Mouse (Mus musculus) ES-E14 (cell line): ENCODE measurements at regions not wholly inside any gene's neighbourhood (a gene's known extent, or its start where the extent isn't known, plus 50 kb on each side); places are given as distances from the start of the nearest gene placed in this dataset.

ENCODE experiments used
- DNase-seq: peaks from one replicate; pipeline ENCODE4 v3.0.0-alpha.2; 2013; ENCODE audit warnings: low read depth, low spot score
- H3K27ac ChIP-seq: 2 replicates; pipeline ENCODE4 v1.5.1; 2012; ENCODE audit warnings: low read depth, mild to moderate bottlenecking, low read length, moderate library complexity, mixed read lengths; ENCODE audit not compliant: poor library complexity, insufficient read depth, severe bottlenecking
- H3K36me3 ChIP-seq: 2 replicates; pipeline ENCODE4 v1.6.1; 2012; ENCODE audit warnings: mild to moderate bottlenecking, low read length, moderate library complexity, mixed read lengths; ENCODE audit not compliant: control insufficient read depth, poor library complexity, insufficient read depth, severe bottlenecking
- H3K4me1 ChIP-seq, 2 experiments: fragments of 150-350 bp in 1 of 2; sonication (generic) in 1 of 2; 2 replicates each; pipeline ENCODE4 v1.6.1; 2012; ENCODE audit warnings: low read length in 2 of 2, mild to moderate bottlenecking in 1 of 2, mixed read lengths in 1 of 2; ENCODE audit not compliant: control insufficient read depth in 2 of 2, insufficient read depth in 2 of 2, poor library complexity in 1 of 2
- H3K4me3 ChIP-seq, 2 experiments: fragments of 150-350 bp in 1 of 2; sonication (generic) in 1 of 2; 2 replicates each; pipeline ENCODE4 v1.5.1; 2012; ENCODE audit warnings: low read length in 2 of 2, low read depth in 1 of 2, mild to moderate bottlenecking in 1 of 2, mixed read lengths in 1 of 2; ENCODE audit not compliant: insufficient read depth in 1 of 2, poor library complexity in 1 of 2, severe bottlenecking in 1 of 2
- H3K9ac ChIP-seq: 2 replicates; pipeline ENCODE4 v1.6.1; 2012; ENCODE audit warnings: low read depth, mild to moderate bottlenecking, low read length, mixed read lengths; ENCODE audit not compliant: poor library complexity, insufficient read depth, severe bottlenecking
- H3K9me3 ChIP-seq: fragments of 150-350 bp; sonication (generic); 2 replicates; pipeline ENCODE4 v1.6.1; 2012; ENCODE audit warnings: low read depth, mild to moderate bottlenecking, low read length; ENCODE audit not compliant: control insufficient read depth, insufficient read depth
- CHD2 ChIP-seq: IDR thresholded peaks from 2 replicates; pipeline ENCODE4 v1.6.1; 2014; ENCODE audit warnings: mild to moderate bottlenecking, low read depth, low read length, inconsistent platforms
- HCFC1 ChIP-seq: IDR thresholded peaks from 2 replicates; pipeline ENCODE4 v1.6.1; 2012; ENCODE audit warnings: low read length, inconsistent platforms, borderline replicate concordance; ENCODE audit not compliant: insufficient read depth
- MAFK ChIP-seq: IDR thresholded peaks from 2 replicates; pipeline ENCODE4 v1.6.1; 2014; ENCODE audit warnings: mild to moderate bottlenecking, low read depth, low read length, inconsistent platforms; ENCODE audit not compliant: insufficient read depth
- ZC3H11A ChIP-seq: IDR thresholded peaks from 2 replicates; pipeline ENCODE4 v1.6.1; 2012; ENCODE audit warnings: low read depth, mild to moderate bottlenecking, inconsistent platforms, low read length, borderline replicate concordance
- ZNF384 ChIP-seq: IDR thresholded peaks from 2 replicates; pipeline ENCODE4 v1.6.1; 2012; ENCODE audit warnings: low read depth, low read length, inconsistent platforms
- in situ Hi-C, 2 experiments: fragments of 600-800 bp; cut with MboI; formaldehyde crosslinking; loops; one replicate each; pipeline ENCODE4 v1.15.1; 2025; ENCODE audit warnings: low sequenced_read_pairs in 2 of 2, inconsistent platforms in 1 of 2; ENCODE audit not compliant: unreplicated experiment in 2 of 2

GRCm38 (mm10) chr16:27507212-27507611 lies 118.5 kb downstream of the Ccdc50 start:
- no peak overlapping the region for H3K9ac ChIP-seq
- H3K36me3 ChIP-seq = no peaks in the 10 kb centered on the region
- TF ChIP-seq ZNF384 = no peak
- TF ChIP-seq MAFK = no peak
- no peak for TF ChIP-seq ZC3H11A
- no peak for TF ChIP-seq HCFC1
- no peak for TF ChIP-seq CHD2
- H3K4me1 ChIP-seq = no peaks in the 10 kb centered on the region
- in situ Hi-C loops = no loop called here
- no peak overlapping the region for H3K4me3 ChIP-seq
- DNase-seq = no peak
- H3K9me3 ChIP-seq = no peaks in the 10 kb centered on the region
- no peak overlapping the region for H3K27ac ChIP-seq

GRCm38 (mm10) chr16:27523527-27524121 lies 135.0 kb downstream of the Ccdc50 start:
- no peaks in the 10 kb centered on the region for H3K4me1 ChIP-seq
- DNase-seq = no peak
- H3K36me3 ChIP-seq = no peaks in the 10 kb centered on the region
- H3K27ac ChIP-seq = no peak overlapping the region
- no peak for TF ChIP-seq MAFK
- TF ChIP-seq ZNF384 = no peak
- in situ Hi-C loops = no loop called here
- no peak overlapping the region for H3K4me3 ChIP-seq
- H3K9me3 ChIP-seq = no peaks in the 10 kb centered on the region
- no peak overlapping the region for H3K9ac ChIP-seq

GRCm38 (mm10) chr16:27526669-27527068 lies 138.0 kb downstream of the Ccdc50 start:
- no peaks in the 10 kb centered on the region for H3K4me1 ChIP-seq
- H3K9ac ChIP-seq = no peak overlapping the region
- in situ Hi-C loops = no loop called here
- no peaks in the 10 kb centered on the region for H3K36me3 ChIP-seq
- TF ChIP-seq ZC3H11A = no peak
- TF ChIP-seq ZNF384 = no peak
- TF ChIP-seq HCFC1 = no peak
- no peak for TF ChIP-seq CHD2
- no peak for TF ChIP-seq MAFK
- H3K27ac ChIP-seq = no peak overlapping the region
- H3K4me3 ChIP-seq = no peak overlapping the region
- no peak for DNase-seq
- no peaks in the 10 kb centered on the region for H3K9me3 ChIP-seq

- Histone ChIP-seq H3K9me3 (no peaks in the 10 kb centered on the region), H3K9ac (no peak overlapping the region), H3K4me1 (no peaks in the 10 kb centered on the region), H3K36me3 (no peaks in the 10 kb centered on the region), H3K4me3 (no peak overlapping the region), H3K27ac (no peak overlapping the region)
- in situ Hi-C loops = no loop called here
- TF ChIP-seq MAFK = peak; percentile 78
- no peak for TF ChIP-seq HCFC1
- DNase-seq = no peak
Measured at GRCm38 (mm10) chr16:27530634-27531033, 142.0 kb downstream of the Ccdc50 start.
